Mouse (Mus musculus) lung, embryonic 15.5 days (tissue): ENCODE results near the gene Tsc22d4. TPM values are rescaled to one million over a fixed set of nuclear protein-coding genes. Genes with fewer than 3 reads are reported as not detected.

Experiments
- ATAC-seq: fragments of 200-750 bp; cut with Nextera tagmentation; 2 replicates; pipeline ENCODE4 v1.8.0; 2017; ENCODE audit warnings: moderate number of reproducible peaks, borderline replicate concordance; ENCODE audit not compliant: low FRiP score, low TSS enrichment; ENCODE audit errors: extremely low read depth
- H3K27ac ChIP-seq: fragments of 300-500 bp; sonication (generic); 2 replicates; pipeline ENCODE4 v1.5.1; 2015; ENCODE audit warnings: moderate library complexity, mild to moderate bottlenecking, inconsistent platforms
- H3K27me3 ChIP-seq: fragments of 300-500 bp; sonication (generic); 2 replicates; pipeline ENCODE4 v1.6.1; 2015; ENCODE audit warnings: inconsistent platforms
- H3K36me3 ChIP-seq: fragments of 300-500 bp; sonication (generic); 2 replicates; pipeline ENCODE4 v1.6.1; 2015; ENCODE audit warnings: inconsistent platforms
- H3K4me1 ChIP-seq: fragments of 300-500 bp; sonication (generic); 2 replicates; pipeline ENCODE4 v1.6.1; 2015; ENCODE audit warnings: inconsistent platforms
- H3K4me2 ChIP-seq: fragments of 300-500 bp; sonication (generic); 2 replicates; pipeline ENCODE4 v1.6.1; 2015; ENCODE audit warnings: inconsistent platforms, mild to moderate bottlenecking, moderate library complexity
- H3K4me3 ChIP-seq: fragments of 300-500 bp; sonication (generic); 2 replicates; pipeline ENCODE4 v1.5.1; 2015; ENCODE audit warnings: mild to moderate bottlenecking, inconsistent platforms
- H3K9ac ChIP-seq: fragments of 300-500 bp; sonication (generic); 2 replicates; pipeline ENCODE4 v1.6.1; 2015; ENCODE audit warnings: inconsistent platforms
- H3K9me3 ChIP-seq: fragments of 300-500 bp; sonication (generic); 2 replicates; pipeline ENCODE4 v1.6.1; 2016; ENCODE audit warnings: inconsistent platforms
- WGBS: fragments of 180-500 bp; shearing (Covaris S2); methylation state at CpG from one replicate; pipeline ENCODE4 v1.1.7; 2015; 5-methylcytosine and 5-hydroxymethylcytosine counted together
- polyA plus RNA-seq: library from polyadenylated mRNA; unstranded; fragments of >200 nt; fragmentation: Nextera tagmentation; extraction: Ambion mirVana; gene quantifications from 2 replicates; pipeline ENCODE4 v1.2.1, GENCODE M21; 2015

Tsc22d4 gene
- polyA plus RNA-seq, 1 experiment from 2014 or later: 150 TPM

GRCm38 (mm10) chr5:137756106-137756505 lies 10.6 kb downstream of the Tsc22d4 start:
- peaks cover 56% of the 10 kb centered on the region for H3K36me3 ChIP-seq
- H3K27me3 ChIP-seq: no peaks in the 10 kb centered on the region
- H3K9me3 ChIP-seq: no peaks in the 10 kb centered on the region
- WGBS: 51% methylated on average over 3 of the region's 3 CpGs
- no peak overlapping the region for H3K4me3 ChIP-seq
- H3K4me2 ChIP-seq: no peak overlapping the region
- no peak for ATAC-seq
- no peak overlapping the region for H3K9ac ChIP-seq
- peak overlapping the region; percentile 10; the same call in 1 of the 2 replicates for H3K27ac ChIP-seq
- H3K4me1 ChIP-seq: peaks cover 30% of the 10 kb centered on the region

- no peaks in the 10 kb centered on the region for H3K27me3 ChIP-seq
- WGBS: 46% methylated on average over 10 of the region's 10 CpGs
- no peak overlapping the region for H3K4me2 ChIP-seq
- no peak overlapping the region for H3K9ac ChIP-seq
- ATAC-seq: 0 out of 2 replicates have a peak, but pooled peaks have one; percentile 9
- peaks cover 46% of the 10 kb centered on the region for H3K36me3 ChIP-seq
- H3K27ac ChIP-seq: no peak overlapping the region
- H3K9me3 ChIP-seq: no peaks in the 10 kb centered on the region
- no peak overlapping the region for H3K4me3 ChIP-seq
- peaks cover 30% of the 10 kb centered on the region for H3K4me1 ChIP-seq
These were observed 11.5 kb downstream of the Tsc22d4 start for GRCm38 (mm10) chr5:137756882-137757661.

DNA sequence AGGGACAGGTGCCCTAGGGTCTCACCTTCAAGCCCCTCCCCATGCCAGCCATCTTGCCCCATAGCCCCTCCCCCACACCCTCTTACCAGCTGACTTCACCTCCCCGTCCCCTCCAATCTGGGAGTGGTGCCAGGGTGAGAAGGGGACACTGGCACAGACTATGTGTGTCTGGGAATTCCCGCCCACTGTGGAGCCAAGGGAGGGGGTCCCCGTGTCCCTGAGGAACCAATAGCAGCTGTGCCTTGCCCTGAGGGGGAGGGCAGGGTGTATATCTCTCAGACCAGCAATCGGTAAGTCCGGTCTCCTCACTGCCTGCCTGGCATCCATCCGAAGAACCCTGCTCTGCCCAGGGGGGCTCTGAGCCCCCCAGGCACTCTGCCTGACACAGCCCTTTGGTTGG lies 12.4 kb downstream of the Tsc22d4 start:
- Histone ChIP-seq H3K4me3 (no peak overlapping the region), H3K9ac (no peak overlapping the region), H3K4me1 (peaks cover 28% of the 10 kb centered on the region), H3K27me3 (no peaks in the 10 kb centered on the region), H3K9me3 (no peaks in the 10 kb centered on the region), H3K36me3 (peaks cover 39% of the 10 kb centered on the region), H3K27ac (no peak overlapping the region), H3K4me2 (no peak overlapping the region)
- ATAC-seq: peak; percentile 10; the same call in 1 of the 2 replicates
- WGBS: 62% methylated on average over 6 of the region's 6 CpGs

- H3K4me3 ChIP-seq: no peak overlapping the region
- H3K4me1 ChIP-seq: peaks cover 18% of the 10 kb centered on the region
- H3K9me3 ChIP-seq: no peaks in the 10 kb centered on the region
- H3K27ac ChIP-seq: peak overlapping the region; percentile 24; the same call in 1 of the 2 replicates
- WGBS: 87% methylated on average over 19 of the region's 19 CpGs
- H3K9ac ChIP-seq: no peak overlapping the region
- H3K27me3 ChIP-seq: no peaks in the 10 kb centered on the region
- H3K36me3 ChIP-seq: peaks cover 29% of the 10 kb centered on the region
- no peak overlapping the region for H3K4me2 ChIP-seq
- no peak for ATAC-seq
These were observed 13.5 kb downstream of the Tsc22d4 start for GRCm38 (mm10) chr5:137758921-137759534.

GRCm38 (mm10) chr5:137759971-137760412 lies 14.5 kb downstream of the Tsc22d4 start:
- no peak overlapping the region for H3K9ac ChIP-seq
- H3K27ac ChIP-seq: peak overlapping the region; percentile 49
- 41% methylated on average over 4 of the region's 4 CpGs for WGBS

DNA sequence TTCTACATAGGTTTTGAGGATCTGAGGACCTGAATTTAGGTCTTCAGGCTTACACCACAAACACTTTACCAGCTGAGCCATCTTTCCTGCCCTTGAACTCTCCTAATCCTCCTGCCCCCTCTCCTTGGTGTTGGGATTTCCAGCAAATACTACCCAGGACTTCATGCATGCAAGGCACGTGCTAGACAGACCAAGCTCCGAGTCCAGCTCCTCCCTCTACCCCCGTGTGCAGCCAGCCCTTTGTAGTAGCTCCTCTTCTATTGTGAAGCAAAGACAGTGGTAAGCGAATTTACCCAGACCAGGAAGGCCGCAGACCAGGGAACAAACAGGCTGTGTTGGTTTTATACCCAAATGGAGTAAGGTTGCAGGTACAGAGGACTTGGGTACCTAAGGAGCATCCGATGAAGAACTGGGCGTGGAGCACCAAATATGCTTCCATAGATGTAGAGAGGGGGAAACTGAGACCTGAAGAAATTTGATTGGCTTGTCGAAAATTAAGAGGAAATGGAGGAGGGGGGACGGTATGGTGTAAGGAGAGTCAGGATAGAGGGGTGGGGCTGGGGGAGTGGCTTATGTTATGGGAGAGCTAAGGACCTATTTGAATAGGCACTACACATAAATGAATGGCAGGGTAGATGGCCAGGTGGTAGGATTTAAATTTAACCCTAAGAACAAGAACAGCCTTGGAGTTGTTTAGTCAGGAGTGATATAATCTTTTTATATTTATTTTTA lies 19.2 kb downstream of the Tsc22d4 start:
- H3K4me3 ChIP-seq: no peak overlapping the region
- peaks cover 3% of the 10 kb centered on the region for H3K4me1 ChIP-seq
- ATAC-seq: no peak
- H3K36me3 ChIP-seq: no peaks in the 10 kb centered on the region
- 53% methylated on average over 9 of the region's 9 CpGs for WGBS
- no peak overlapping the region for H3K9ac ChIP-seq
- no peak overlapping the region for H3K27ac ChIP-seq
- H3K9me3 ChIP-seq: no peaks in the 10 kb centered on the region
- H3K27me3 ChIP-seq: no peaks in the 10 kb centered on the region
- no peak overlapping the region for H3K4me2 ChIP-seq

More at GRCm38 (mm10) chr5:137759971-137760412, 14.5 kb downstream of the Tsc22d4 start:
- H3K27me3 ChIP-seq: no peaks in the 10 kb centered on the region
- peaks cover 27% of the 10 kb centered on the region for H3K36me3 ChIP-seq
- peak; percentile 71 for ATAC-seq
- H3K4me2 ChIP-seq: no peak overlapping the region
- no peak overlapping the region for H3K4me3 ChIP-seq
- H3K4me1 ChIP-seq: peaks cover 18% of the 10 kb centered on the region
- no peaks in the 10 kb centered on the region for H3K9me3 ChIP-seq

DNA sequence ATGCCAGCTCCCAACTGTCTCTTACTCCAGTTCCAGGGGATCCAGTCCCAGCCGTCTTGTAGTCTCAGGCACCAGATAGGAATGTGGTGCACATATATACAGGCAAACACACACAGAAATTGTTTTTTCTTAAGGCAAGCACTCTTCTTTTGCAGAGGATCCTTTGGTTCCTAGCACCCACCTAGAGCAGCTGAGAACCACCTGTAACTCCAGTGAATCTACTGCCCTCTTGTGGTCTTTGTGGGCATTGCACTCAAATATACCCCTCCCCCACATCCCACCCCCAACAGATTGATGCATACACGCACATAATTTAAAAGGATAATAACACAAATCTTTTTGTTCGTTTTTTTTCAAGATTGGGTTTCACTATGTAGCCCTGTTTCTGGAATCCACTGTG lies 20.7 kb downstream of the Tsc22d4 start:
- Histone ChIP-seq H3K27me3 (no peaks in the 10 kb centered on the region), H3K4me1 (no peaks in the 10 kb centered on the region), H3K36me3 (no peaks in the 10 kb centered on the region), H3K27ac (no peak overlapping the region), H3K4me2 (no peak overlapping the region), H3K9ac (no peak overlapping the region), H3K9me3 (no peaks in the 10 kb centered on the region), H3K4me3 (no peak overlapping the region)
- WGBS: 58% methylated on average over 3 of the region's 3 CpGs
- no peak for ATAC-seq

DNA sequence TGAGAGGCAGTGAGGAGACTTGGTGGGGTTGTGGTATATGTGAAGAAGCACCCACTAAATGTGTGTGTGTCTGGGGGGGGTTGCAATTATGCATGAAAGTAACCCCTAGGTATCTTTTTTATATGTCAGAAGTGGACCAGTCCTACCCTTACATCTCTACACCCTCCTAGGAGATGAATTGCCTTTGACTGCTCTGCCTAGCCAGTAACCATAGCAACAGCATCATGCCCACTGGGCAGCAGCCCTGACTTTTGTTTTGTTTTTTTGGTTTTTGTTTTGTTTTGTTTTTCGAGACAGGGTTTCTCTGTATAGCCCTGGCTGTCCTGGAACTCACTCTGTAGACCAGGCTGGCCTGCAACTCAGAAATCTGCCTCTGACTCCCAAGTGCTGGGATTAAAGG lies 22.9 kb downstream of the Tsc22d4 start:
- Histone ChIP-seq H3K9me3 (no peaks in the 10 kb centered on the region), H3K4me2 (no peak overlapping the region), H3K36me3 (no peaks in the 10 kb centered on the region), H3K27me3 (no peaks in the 10 kb centered on the region), H3K4me3 (no peak overlapping the region), H3K9ac (no peak overlapping the region), H3K27ac (no peak overlapping the region), H3K4me1 (no peaks in the 10 kb centered on the region)
- no peak for ATAC-seq
- 67% methylated on average over 1 of the region's 1 CpGs for WGBS

DNA sequence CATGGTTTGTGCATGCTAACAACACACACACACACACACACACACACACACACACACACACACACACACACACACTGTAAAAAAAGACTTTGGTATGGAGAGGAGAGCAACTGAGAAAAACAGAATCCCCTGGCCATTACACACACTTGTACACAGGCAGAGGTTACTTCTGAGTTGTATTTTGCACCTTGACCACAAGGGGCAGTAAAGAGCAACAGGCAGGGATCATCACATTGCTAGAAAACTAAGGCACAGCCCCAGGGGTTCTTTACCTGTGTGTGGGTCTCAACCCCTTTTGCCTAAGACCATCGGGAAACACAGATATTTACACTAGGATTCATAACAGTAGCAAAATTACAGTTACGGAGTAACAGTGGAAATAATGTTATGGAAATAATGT lies 25.2 kb downstream of the Tsc22d4 start:
- Histone ChIP-seq H3K4me1 (no peaks in the 10 kb centered on the region), H3K4me2 (no peak overlapping the region), H3K9me3 (no peaks in the 10 kb centered on the region), H3K27me3 (no peaks in the 10 kb centered on the region), H3K36me3 (no peaks in the 10 kb centered on the region), H3K9ac (no peak overlapping the region), H3K27ac (no peak overlapping the region), H3K4me3 (no peak overlapping the region)
- 45% methylated on average over 2 of the region's 2 CpGs for WGBS
- 0 out of 2 replicates have a peak, but pooled peaks have one; percentile 31 for ATAC-seq

DNA sequence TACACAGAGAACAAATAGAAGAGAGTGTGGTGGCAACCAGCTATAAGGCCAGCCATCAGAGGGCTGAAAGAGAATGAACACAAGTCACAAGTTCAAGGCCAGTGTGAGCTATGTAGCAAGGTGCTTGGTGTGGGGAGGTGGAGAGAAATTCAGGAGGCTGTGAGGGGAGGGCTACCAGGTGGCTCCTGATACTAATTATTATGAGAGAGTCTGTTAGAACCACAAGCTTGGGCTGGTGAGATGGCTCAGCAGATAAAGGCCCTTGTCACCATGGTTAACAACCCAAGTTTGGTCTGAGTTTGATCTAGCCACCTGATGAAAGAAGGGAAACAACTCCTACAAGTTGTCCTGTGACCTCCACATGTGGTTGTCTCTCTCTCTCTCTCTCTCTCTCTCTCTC lies 27.2 kb downstream of the Tsc22d4 start:
- Histone ChIP-seq H3K27me3 (no peaks in the 10 kb centered on the region), H3K27ac (no peak overlapping the region), H3K4me3 (no peak overlapping the region), H3K9ac (no peak overlapping the region), H3K4me1 (peaks cover 7% of the 10 kb centered on the region; the same call in 1 of the 2 replicates), H3K9me3 (no peaks in the 10 kb centered on the region), H3K4me2 (no peak overlapping the region), H3K36me3 (no peaks in the 10 kb centered on the region)
- ATAC-seq: no peak

DNA sequence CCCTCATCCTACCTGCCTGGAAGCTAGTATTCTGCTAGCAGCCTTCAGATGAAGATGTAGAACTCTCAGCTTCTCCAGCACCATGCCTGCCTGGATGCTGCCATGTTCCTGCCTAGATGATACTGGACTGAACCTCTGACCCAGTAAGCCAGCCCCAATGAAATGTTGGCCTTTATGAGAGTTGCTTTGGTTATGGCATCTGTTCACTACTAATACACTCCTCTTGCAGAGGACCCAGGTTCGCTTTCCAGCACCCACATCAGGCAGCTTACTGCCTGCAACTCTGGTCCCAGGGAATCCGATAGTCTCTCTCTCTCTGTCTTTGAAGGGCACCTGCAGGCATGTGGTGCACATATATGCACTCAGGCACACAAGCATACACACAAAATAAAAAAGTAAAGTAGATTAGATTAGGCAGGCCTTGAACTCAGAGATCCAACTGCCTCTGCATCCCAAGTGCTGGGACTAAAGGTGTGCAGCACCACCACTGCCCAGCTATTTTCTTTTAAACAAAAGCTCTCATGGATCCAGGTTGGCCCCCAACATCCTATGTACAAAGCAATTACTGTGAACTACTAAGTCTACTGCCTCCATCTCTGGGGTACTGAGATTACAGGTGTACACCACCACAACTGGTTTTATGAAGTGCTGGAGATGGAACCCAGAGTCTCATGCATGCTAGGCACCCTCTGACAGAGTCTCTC lies 30.2 kb downstream of the Tsc22d4 start:
- Histone ChIP-seq H3K4me1 (peaks cover 21% of the 10 kb centered on the region), H3K4me3 (no peak overlapping the region), H3K36me3 (peaks cover 8% of the 10 kb centered on the region), H3K4me2 (no peak overlapping the region), H3K27ac (peak overlapping the region; percentile 27; the same call in 1 of the 2 replicates), H3K9ac (no peak overlapping the region), H3K9me3 (no peaks in the 10 kb centered on the region), H3K27me3 (no peaks in the 10 kb centered on the region)
- WGBS: 93% methylated on average over 2 of the region's 2 CpGs
- ATAC-seq: no peak
